Mouse (Mus musculus): ENCODE data around the gene Cops7b. TPM values are rescaled to one million over a fixed set of nuclear protein-coding genes. Genes with fewer than 3 reads are reported as not detected.

Cops7b gene
- total and polyA plus RNA-seq, 3 experiments: 29.1 to 47.6 (median 33.6) TPM

GRCm38 (mm10) chr1:86568409-86568808 lies 14.3 kb upstream of the Cops7b start:
- H3K9me3 ChIP-seq (replicated peaks): no peaks in the 10 kb centered on the region
- ATAC-seq (ENCODE audit: extremely low read depth, insufficient number of reproducible peaks, low FRiP score, poor library complexity, severe bottlenecking) (no peak), DNase-seq (ENCODE audit: low spot score) (no peak)
- H3K4me1 ChIP-seq (ENCODE audit: insufficient read depth, low read depth, low read length): peaks cover 8% of the 10 kb centered on the region; the same call in 1 of the 2 replicates
- no peaks in the 10 kb centered on the region for H3K27me3 ChIP-seq (ENCODE audit: insufficient read depth, low read length)
- no peak overlapping the region for H3K4me3 ChIP-seq (ENCODE audit: low read depth, low read length)
- TF ChIP-seq TAL1 (conservative IDR thresholded peaks at IDR 0.05; ENCODE audit: low read depth, low read length) (no peak), GATA1 (IDR thresholded peaks at IDR 0.05; ENCODE audit: borderline replicate concordance, low read length) (no peak), GATA2 (IDR thresholded peaks at IDR 0.05; ENCODE audit: borderline replicate concordance, low read depth, low read length) (no peak), CTCF (IDR thresholded peaks at IDR 0.05; ENCODE audit: low read depth, low read length) (no peak), POLR2AphosphoS5 (IDR thresholded peaks at IDR 0.05; ENCODE audit: insufficient replicate concordance, low read depth, low read length) (no peak)
- peaks cover 69% of the 10 kb centered on the region for H3K36me3 ChIP-seq (replicated peaks)

DNA sequence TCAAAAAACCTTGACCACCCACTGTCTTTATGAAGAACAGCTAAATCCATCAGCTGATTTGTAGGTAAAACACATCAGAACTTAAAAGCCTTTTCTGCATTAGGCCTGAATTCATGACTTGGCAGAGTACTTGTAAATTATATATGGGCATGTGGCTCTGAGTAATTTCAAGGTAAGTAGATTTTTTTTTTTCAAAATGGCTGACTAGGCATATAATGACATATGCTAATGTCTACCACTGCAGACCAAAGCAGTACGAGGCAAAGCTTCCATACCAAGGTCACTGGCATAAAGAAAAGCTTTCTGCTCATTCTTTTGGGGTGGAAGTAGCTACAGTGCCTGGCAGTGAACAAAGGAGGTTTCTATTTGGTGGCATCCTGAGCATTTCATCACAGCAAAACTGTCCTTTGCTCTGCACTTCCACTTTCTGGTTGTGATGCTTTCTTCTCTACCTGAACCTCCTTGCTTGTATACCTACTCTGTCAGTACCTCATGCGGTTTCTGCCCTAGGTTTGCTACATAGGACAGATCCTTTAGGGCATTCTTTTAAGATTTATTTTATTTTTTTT lies 13.3 kb upstream of the Cops7b start:
- no peaks in the 10 kb centered on the region for H3K9me3 ChIP-seq (replicated peaks)
- H3K4me3 ChIP-seq (ENCODE audit: low read depth, low read length): no peak overlapping the region
- no peaks in the 10 kb centered on the region for H3K27me3 ChIP-seq (ENCODE audit: insufficient read depth, low read length)
- ATAC-seq (ENCODE audit: extremely low read depth, insufficient number of reproducible peaks, low FRiP score, poor library complexity, severe bottlenecking): no peak
- H3K4me1 ChIP-seq (ENCODE audit: insufficient read depth, low read depth, low read length): peaks cover 7% of the 10 kb centered on the region; the same call in 1 of the 2 replicates
- H3K36me3 ChIP-seq (replicated peaks): peaks cover 66% of the 10 kb centered on the region
- TF ChIP-seq POLR2AphosphoS5 (IDR thresholded peaks at IDR 0.05; ENCODE audit: insufficient replicate concordance, low read depth, low read length): no peak
- no peak for TF ChIP-seq GATA1 (IDR thresholded peaks at IDR 0.05; ENCODE audit: borderline replicate concordance, low read length)
- TF ChIP-seq GATA2 (IDR thresholded peaks at IDR 0.05; ENCODE audit: borderline replicate concordance, low read depth, low read length): no peak
- no peak for TF ChIP-seq CTCF (IDR thresholded peaks at IDR 0.05; ENCODE audit: low read depth, low read length)
- TF ChIP-seq TAL1 (conservative IDR thresholded peaks at IDR 0.05; ENCODE audit: low read depth, low read length): no peak
- DNase-seq (ENCODE audit: low spot score): no peak

- Histone ChIP-seq H3K27me3 (ENCODE audit: insufficient read depth, low read length) (no peaks in the 10 kb centered on the region), H3K4me1 (ENCODE audit: insufficient read depth, low read depth, low read length) (peaks cover 5% of the 10 kb centered on the region; the same call in 1 of the 2 replicates), H3K9me3 (replicated peaks) (no peaks in the 10 kb centered on the region), H3K36me3 (replicated peaks) (peaks cover 62% of the 10 kb centered on the region), H3K4me3 (ENCODE audit: low read depth, low read length) (no peak overlapping the region)
- TF ChIP-seq GATA2 (IDR thresholded peaks at IDR 0.05; ENCODE audit: borderline replicate concordance, low read depth, low read length): no peak
- no peak for TF ChIP-seq TAL1 (conservative IDR thresholded peaks at IDR 0.05; ENCODE audit: low read depth, low read length)
- TF ChIP-seq GATA1 (IDR thresholded peaks at IDR 0.05; ENCODE audit: borderline replicate concordance, low read length): no peak
- no peak for TF ChIP-seq CTCF (IDR thresholded peaks at IDR 0.05; ENCODE audit: low read depth, low read length)
- TF ChIP-seq POLR2AphosphoS5 (IDR thresholded peaks at IDR 0.05; ENCODE audit: insufficient replicate concordance, low read depth, low read length): no peak
- no peak for DNase-seq (ENCODE audit: low spot score)
- no peak for ATAC-seq (ENCODE audit: extremely low read depth, insufficient number of reproducible peaks, low FRiP score, poor library complexity, severe bottlenecking)
These were observed 11.3 kb upstream of the Cops7b start for GRCm38 (mm10) chr1:86571381-86571780.

- peaks cover 59% of the 10 kb centered on the region for H3K36me3 ChIP-seq (replicated peaks)
- no peak for ATAC-seq (ENCODE audit: extremely low read depth, insufficient number of reproducible peaks, low FRiP score, poor library complexity, severe bottlenecking)
- no peaks in the 10 kb centered on the region for H3K27me3 ChIP-seq (ENCODE audit: insufficient read depth, low read length)
- no peak overlapping the region for H3K4me3 ChIP-seq (ENCODE audit: low read depth, low read length)
- TF ChIP-seq GATA1 (IDR thresholded peaks at IDR 0.05; ENCODE audit: borderline replicate concordance, low read length) (no peak), GATA2 (IDR thresholded peaks at IDR 0.05; ENCODE audit: borderline replicate concordance, low read depth, low read length) (no peak), POLR2AphosphoS5 (IDR thresholded peaks at IDR 0.05; ENCODE audit: insufficient replicate concordance, low read depth, low read length) (no peak), TAL1 (conservative IDR thresholded peaks at IDR 0.05; ENCODE audit: low read depth, low read length) (no peak), CTCF (IDR thresholded peaks at IDR 0.05; ENCODE audit: low read depth, low read length) (no peak)
- H3K4me1 ChIP-seq (ENCODE audit: insufficient read depth, low read depth, low read length): peaks cover 5% of the 10 kb centered on the region; the same call in 1 of the 2 replicates
- H3K9me3 ChIP-seq (replicated peaks): no peaks in the 10 kb centered on the region
- DNase-seq (ENCODE audit: low spot score): no peak
These were observed 10.8 kb upstream of the Cops7b start for GRCm38 (mm10) chr1:86571941-86572340.

GRCm38 (mm10) chr1:86580426-86580825 lies 2.3 kb upstream of the Cops7b start:
- peaks cover 28% of the 10 kb centered on the region for H3K4me1 ChIP-seq (ENCODE audit: insufficient read depth, low read depth, low read length)
- no peaks in the 10 kb centered on the region for H3K9me3 ChIP-seq (replicated peaks)
- H3K4me3 ChIP-seq (ENCODE audit: low read depth, low read length): no peak overlapping the region
- H3K36me3 ChIP-seq (replicated peaks): peaks cover 33% of the 10 kb centered on the region
- TF ChIP-seq CTCF (IDR thresholded peaks at IDR 0.05; ENCODE audit: low read depth, low read length) (no peak), TAL1 (conservative IDR thresholded peaks at IDR 0.05; ENCODE audit: low read depth, low read length) (no peak), POLR2AphosphoS5 (IDR thresholded peaks at IDR 0.05; ENCODE audit: insufficient replicate concordance, low read depth, low read length) (no peak), GATA2 (IDR thresholded peaks at IDR 0.05; ENCODE audit: borderline replicate concordance, low read depth, low read length) (no peak), GATA1 (IDR thresholded peaks at IDR 0.05; ENCODE audit: borderline replicate concordance, low read length) (no peak)
- no peaks in the 10 kb centered on the region for H3K27me3 ChIP-seq (ENCODE audit: insufficient read depth, low read length)
- DNase-seq (ENCODE audit: low spot score): no peak
- ATAC-seq (ENCODE audit: extremely low read depth, insufficient number of reproducible peaks, low FRiP score, poor library complexity, severe bottlenecking): no peak

- Histone ChIP-seq H3K9me3 (replicated peaks) (no peaks in the 10 kb centered on the region), H3K27me3 (ENCODE audit: insufficient read depth, low read length) (no peaks in the 10 kb centered on the region), H3K4me3 (ENCODE audit: low read depth, low read length) (peak overlapping the region; percentile 78), H3K36me3 (replicated peaks) (peaks cover 32% of the 10 kb centered on the region), H3K4me1 (ENCODE audit: insufficient read depth, low read depth, low read length) (peaks cover 36% of the 10 kb centered on the region)
- DNase-seq (ENCODE audit: low spot score) (peak; percentile 69), ATAC-seq (ENCODE audit: extremely low read depth, insufficient number of reproducible peaks, low FRiP score, poor library complexity, severe bottlenecking) (no peak)
- no peak for TF ChIP-seq CTCF (IDR thresholded peaks at IDR 0.05; ENCODE audit: low read depth, low read length)
- TF ChIP-seq POLR2AphosphoS5 (IDR thresholded peaks at IDR 0.05; ENCODE audit: insufficient replicate concordance, low read depth, low read length): no peak
- no peak for TF ChIP-seq GATA2 (IDR thresholded peaks at IDR 0.05; ENCODE audit: borderline replicate concordance, low read depth, low read length)
- TF ChIP-seq GATA1 (IDR thresholded peaks at IDR 0.05; ENCODE audit: borderline replicate concordance, low read length): no peak
- no peak for TF ChIP-seq TAL1 (conservative IDR thresholded peaks at IDR 0.05; ENCODE audit: low read depth, low read length)
These were observed 833 bp upstream of the Cops7b start for GRCm38 (mm10) chr1:86581692-86582450.
